Mouse (Mus musculus) retina, postnatal 1 day (tissue): Measurements from ENCODE around the gene Mcmbp.

Experiments used
- DNase-seq: peaks from one replicate; pipeline ENCODE4 v3.0.0-alpha.2; 2012

Mcmbp gene

DNA sequence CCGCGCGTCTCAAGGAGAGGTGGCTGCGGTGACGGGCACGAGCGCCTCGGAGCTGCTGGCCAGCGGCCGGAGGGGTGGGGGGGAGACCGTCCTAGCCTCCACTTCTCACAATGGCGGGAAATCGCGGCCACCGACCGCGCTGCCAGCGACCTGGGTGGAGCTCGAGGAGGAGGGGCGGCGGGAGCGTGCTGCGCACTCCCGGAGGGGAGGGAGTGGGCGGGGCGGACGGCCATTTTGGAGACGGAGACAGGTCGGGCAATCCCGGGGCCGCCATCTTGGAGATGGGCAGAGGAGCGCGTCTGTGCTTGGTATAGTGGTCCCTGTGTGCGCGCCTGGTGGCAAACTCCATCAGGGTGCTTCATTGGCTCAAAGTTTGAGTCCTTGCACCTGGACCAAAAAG is at the start of gene Mcmbp:
Mcmbp (minus strand) TSS at position 162 of the 400 bp plus-strand sequence.
- DNase-seq: peak; percentile 97

GRCm38 (mm10) chr7:128790045-128790444 is 49.8 kb upstream of the Mcmbp start:
- DNase-seq: no peak

DNA sequence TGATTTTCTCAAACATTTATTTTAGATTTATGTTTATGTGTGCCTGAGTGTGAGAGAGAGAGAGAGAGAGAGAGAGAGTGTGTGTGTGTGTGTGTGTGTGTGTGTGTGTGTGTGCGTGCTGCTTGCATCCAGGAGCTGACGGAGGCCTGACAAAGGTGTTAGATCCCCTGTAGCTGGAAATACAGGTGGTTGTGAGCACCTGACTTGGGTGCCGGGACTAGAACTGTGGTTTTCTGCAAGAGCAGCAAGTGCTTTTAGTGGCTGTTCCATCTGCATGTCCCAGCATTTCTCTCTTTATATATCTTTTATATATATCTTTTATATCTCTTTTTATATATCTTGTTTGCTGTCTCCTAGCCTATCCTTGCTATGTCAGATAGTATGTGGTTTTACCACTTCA is 41.6 kb upstream of the Mcmbp start:
- no peak for DNase-seq

DNA sequence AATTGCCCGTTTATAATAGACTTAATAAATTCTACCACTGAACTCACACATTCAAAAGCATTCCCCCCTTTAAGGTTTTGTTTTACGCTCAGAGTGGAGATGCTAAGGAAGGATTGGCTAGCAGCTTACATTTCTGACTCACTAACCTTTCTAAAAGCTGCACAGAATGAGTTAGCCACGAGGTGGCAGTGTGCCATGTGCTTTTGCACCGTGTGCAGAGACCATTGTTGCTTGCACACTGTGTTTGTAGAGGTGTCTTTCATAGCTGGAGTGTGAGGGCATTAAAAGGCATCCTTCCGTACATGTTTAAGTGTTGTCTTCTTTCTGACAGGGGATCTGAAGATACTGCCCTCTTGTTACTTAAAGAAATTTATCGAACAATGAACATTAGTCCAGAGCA is 39.0 kb upstream of the Mcmbp start:
- peak; percentile 80 for DNase-seq

GRCm38 (mm10) chr7:128777201-128777600 is 36.9 kb upstream of the Mcmbp start:
- no peak for DNase-seq

DNA sequence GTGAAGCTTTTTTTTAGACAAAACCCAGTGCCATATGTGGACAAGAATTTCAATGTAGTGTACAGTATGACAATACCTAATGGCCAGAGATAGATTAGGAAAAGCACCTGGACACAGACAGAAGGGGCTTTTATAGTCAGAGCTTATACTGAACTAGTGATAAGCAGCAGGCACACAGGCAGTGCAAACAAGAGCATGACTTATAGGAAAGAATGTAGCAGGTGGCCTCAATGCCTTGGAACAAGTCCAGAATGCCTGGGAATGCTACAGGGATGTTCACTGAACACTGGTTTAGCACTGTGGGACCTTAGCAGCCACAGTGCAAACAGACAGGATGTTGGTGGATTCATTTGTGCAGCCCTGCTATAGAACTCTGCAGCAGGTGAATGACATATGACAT is 26.4 kb upstream of the Mcmbp start:
- no peak for DNase-seq

DNA sequence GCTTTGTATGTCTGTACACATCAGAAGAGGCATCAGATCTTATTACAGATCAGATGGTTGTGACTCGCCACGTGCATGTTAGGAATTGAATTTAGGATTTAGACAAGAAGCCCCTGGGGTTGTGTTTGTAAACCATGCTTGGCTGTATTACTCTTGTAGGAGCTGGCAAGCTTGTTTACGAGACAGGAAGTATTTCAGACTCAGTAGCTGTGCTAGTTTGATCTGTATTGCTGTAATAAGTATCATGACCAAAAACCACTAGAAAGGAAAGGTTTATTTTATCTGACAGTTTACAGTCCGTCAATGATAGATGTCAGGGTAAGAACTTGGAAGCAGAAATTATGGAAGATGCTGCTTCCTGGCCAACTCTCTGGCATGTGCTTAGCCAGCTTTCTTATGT is 18.7 kb upstream of the Mcmbp start:
- DNase-seq: no peak

GRCm38 (mm10) chr7:128755396-128755795 is 15.1 kb upstream of the Mcmbp start:
- no peak for DNase-seq

DNA sequence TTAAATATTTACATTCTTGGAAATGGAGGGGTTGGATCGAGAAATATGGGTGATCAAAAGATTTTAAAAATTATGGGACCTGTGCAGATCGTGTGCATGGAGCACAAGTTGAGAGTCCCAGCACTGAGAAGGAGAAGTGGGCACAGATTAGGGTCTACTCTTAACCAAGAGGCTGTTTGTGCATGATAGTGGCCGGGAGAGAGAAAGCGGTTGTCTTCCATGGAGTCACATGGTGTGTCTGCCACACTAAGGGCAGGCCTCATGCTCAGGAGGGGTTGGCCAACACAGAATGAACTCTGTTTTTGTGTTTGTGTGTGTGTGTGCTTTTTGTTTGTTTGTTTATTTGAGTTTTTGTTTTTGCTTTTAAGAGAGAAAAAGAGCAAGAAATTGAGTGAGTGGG is 11.7 kb upstream of the Mcmbp start:
- no peak for DNase-seq

- DNase-seq: no peak
Measured at GRCm38 (mm10) chr7:128750296-128750695, 10.0 kb upstream of the Mcmbp start.

DNA sequence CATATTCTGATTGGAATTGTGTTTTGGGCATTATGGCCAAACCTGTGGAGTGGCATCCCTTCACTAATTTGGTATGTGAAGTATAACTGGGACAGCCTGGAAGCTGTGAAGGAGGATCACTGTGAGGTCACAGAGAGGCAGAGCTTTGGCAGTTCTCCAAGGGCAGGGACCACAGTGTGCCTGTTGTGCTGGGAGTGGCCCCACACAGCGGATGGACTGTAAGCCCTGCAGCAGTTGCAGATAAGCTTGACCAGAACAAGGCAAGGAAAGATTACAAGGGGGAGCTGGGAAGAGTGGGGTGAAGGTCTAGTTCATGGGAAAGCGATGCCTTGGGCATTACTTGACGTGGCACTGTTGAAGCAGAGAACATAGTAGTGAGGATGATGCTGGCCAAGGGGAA is 8.5 kb upstream of the Mcmbp start:
- DNase-seq: peak; percentile 84

DNA sequence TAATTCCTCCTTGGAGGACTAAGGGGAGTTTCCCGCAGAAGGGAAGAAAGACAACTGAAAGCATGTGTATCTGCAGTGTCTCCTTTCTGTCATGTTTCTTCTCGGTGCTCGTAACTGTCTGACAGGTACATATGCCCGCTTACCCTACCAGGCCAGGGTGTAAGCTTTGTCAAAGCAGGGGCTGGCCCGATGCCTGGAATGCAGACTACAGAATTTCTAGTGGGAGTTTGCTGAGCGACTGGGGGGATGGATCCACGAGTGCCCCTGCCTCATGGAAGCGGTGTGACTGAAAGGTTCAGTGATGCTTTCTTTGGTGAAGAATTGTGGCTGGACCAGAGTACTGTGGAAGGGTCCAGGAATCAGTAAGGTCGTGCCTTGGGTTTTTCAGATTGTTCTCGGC is 5.9 kb upstream of the Mcmbp start:
- no peak for DNase-seq

- peak; percentile 99 for DNase-seq
Measured at GRCm38 (mm10) chr7:128744684-128745485, 4.6 kb upstream of the Mcmbp start, which contains the start of gene Sec23ip. Sec23ip (plus strand) TSS chr7:128744943.

GRCm38 (mm10) chr7:128743898-128744297 is 3.6 kb upstream of the Mcmbp start:
- DNase-seq: no peak

GRCm38 (mm10) chr7:128739462-128740277 is 625 bp downstream of the Mcmbp start:
- DNase-seq: peak; percentile 34

GRCm38 (mm10) chr7:128739116-128739461 is 1.2 kb downstream of the Mcmbp start:
- DNase-seq: no peak

DNA sequence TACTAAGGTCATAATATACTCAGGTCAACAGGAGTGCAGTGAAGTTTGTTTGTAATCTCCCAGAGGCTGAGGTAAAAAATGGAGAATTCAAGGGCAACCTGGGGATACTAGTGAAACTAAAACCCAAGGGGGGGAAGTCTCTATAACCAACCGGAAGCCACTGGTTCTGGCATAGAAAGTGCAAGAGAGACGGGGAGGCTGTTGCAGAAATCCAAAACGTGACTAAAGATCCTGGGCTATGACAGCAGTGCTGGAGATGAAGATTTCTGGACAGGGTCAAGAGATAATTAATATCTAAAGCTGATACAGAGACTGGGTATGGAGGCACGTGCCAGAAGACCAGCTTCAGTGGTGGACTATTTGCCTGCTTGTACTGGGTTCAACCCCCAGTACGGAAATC is 2.3 kb downstream of the Mcmbp start:
- no peak for DNase-seq

DNA sequence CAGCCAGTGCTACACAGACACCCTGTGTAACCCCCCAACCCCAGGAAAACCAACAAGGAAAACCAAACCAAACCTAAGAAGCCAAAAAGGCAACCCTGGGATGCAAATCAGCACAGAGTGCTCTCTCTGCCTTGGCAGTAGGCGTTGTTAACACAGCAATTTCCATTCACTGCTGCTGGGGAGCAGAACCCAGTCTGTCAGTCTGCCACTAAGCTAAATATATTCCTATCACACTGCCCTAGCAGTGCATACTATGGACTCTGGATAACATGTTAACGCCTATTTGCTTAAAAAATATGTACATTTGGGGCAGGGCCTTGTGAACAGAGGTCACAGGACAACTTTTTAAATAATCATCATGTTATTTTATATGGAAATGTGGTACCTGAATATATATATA is 8.7 kb downstream of the Mcmbp start:
- DNase-seq: no peak

GRCm38 (mm10) chr7:128728738-128729137 is 11.6 kb downstream of the Mcmbp start:
- no peak for DNase-seq

DNA sequence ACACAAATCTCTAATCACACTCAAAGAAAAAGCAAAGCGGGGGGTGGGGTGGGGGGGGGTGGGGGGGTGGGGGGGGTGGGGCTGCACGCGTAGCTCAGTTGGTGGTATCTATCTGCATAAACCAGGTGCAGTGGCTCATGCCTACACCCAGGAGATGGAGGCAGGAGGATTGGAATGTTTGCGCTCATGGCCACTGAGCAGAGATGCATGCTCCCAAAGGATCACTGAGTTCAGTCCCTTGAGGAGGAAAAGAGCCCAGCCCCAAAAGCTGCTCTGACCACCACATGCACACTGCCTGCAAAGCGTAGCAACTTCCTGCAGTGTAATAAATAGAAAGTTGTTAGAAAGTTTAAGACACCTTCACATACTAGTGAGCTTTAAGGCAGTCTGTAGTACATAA is 12.6 kb downstream of the Mcmbp start:
- DNase-seq: no peak

GRCm38 (mm10) chr7:128726999-128727398 is 13.3 kb downstream of the Mcmbp start:
- DNase-seq: no peak

DNA sequence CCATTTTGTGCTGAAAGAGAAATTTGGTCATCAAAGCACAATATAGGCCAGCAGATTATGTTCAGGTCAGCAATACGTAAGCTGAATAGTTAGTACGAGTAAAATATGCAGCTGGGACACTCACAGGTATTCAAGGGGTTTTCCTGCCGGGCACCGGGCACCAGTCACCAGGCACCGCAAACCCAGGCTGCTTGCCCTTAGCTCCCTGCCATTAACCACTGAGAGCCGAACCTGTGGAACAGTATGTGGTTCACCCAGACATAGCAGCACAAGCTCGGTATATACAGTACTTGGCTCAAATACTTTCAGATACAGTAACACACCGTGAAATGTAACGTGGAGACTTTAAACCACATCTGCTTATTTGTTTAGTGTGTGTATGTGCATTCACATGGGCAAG is 15.1 kb downstream of the Mcmbp start:
- DNase-seq: no peak

- DNase-seq: peak; percentile 81
Measured at GRCm38 (mm10) chr7:128724761-128725160, 15.5 kb downstream of the Mcmbp start.

DNA sequence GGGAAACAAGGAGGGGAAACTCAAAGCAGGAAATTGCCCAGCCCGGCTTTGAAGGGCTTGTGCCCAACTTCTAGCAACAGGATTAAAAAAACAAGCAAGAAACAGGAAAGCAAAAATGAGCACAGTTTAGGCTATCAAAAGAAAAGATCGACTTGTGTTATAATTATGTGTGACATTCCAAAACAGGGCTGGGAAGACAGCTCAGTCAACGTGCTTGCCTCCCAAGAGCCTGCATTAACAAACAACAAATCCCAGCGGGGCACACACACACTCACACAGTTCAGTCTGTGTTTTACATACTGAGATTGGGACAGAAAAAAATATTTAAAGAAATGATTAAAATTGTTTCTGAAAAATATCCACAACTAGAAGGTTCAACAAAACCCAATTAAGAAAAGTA is 22.3 kb downstream of the Mcmbp start:
- no peak for DNase-seq
